Mouse (Mus musculus) MEL (cell line): ENCODE results near the gene Gtf2h2. TPM values are rescaled to one million over a fixed set of nuclear protein-coding genes. Genes with fewer than 3 reads are reported as not detected.

ENCODE experiments used
- DNase-seq: peaks from one replicate; pipeline ENCODE4 v3.0.0; 2011; ENCODE audit warnings: low read depth, low spot score
- H3K27ac ChIP-seq: 2 replicates; pipeline ENCODE4 v1.5.1; 2012; ENCODE audit warnings: low read depth, mild to moderate bottlenecking, control low read depth, low read length, moderate library complexity; ENCODE audit not compliant: control insufficient read depth
- H3K27me3 ChIP-seq, 2 experiments: fragments of 150-350 bp in 1 of 2; sonication (generic) in 1 of 2; 2 replicates each; pipeline ENCODE4 v1.6.1; 2012; ENCODE audit warnings: low read length in 2 of 2, mild to moderate bottlenecking in 2 of 2, improper control_type of control experiment in 1 of 2, moderate library complexity in 1 of 2; ENCODE audit not compliant: insufficient read depth in 2 of 2, control insufficient read depth in 1 of 2
- H3K36me3 ChIP-seq, 2 experiments: 2 replicates each; pipeline ENCODE4 v1.6.1; 2012 to 2014; ENCODE audit warnings: low read length in 2 of 2, improper control_type of control experiment in 1 of 2, inconsistent platforms in 1 of 2, mild to moderate bottlenecking in 1 of 2; ENCODE audit not compliant: insufficient read depth in 2 of 2, control insufficient read depth in 1 of 2
- H3K4me1 ChIP-seq, 2 experiments: fragments of 150-350 bp in 1 of 2; sonication (generic) in 1 of 2; 2 replicates each; pipeline ENCODE4 v1.6.1; 2012; ENCODE audit warnings: low read length in 2 of 2, improper control_type of control experiment in 1 of 2, mild to moderate bottlenecking in 1 of 2; ENCODE audit not compliant: insufficient read depth in 2 of 2, control insufficient read depth in 1 of 2
- H3K4me3 ChIP-seq, 2 experiments: fragments of 150-350 bp in 1 of 2; sonication (generic) in 1 of 2; 2 replicates each; pipeline ENCODE4 v1.5.1; 2012; ENCODE audit warnings: low read depth in 2 of 2, low read length in 2 of 2, mild to moderate bottlenecking in 2 of 2, moderate library complexity in 2 of 2, control low read depth in 1 of 2, improper control_type of control experiment in 1 of 2; ENCODE audit not compliant: control insufficient read depth in 1 of 2, insufficient read depth in 1 of 2
- H3K79me2 ChIP-seq: 2 replicates; pipeline ENCODE4 v1.6.1; 2012; ENCODE audit warnings: mild to moderate bottlenecking, low read length, moderate library complexity; ENCODE audit not compliant: control insufficient read depth, poor library complexity, insufficient read depth
- H3K9ac ChIP-seq: 2 replicates; pipeline ENCODE4 v1.6.1; 2012; ENCODE audit warnings: low read depth, mild to moderate bottlenecking, control low read depth, low read length, moderate library complexity; ENCODE audit not compliant: control insufficient read depth, poor library complexity, severe bottlenecking
- H3K9me3 ChIP-seq: fragments of 150-350 bp; sonication (generic); replicated peaks from 2 replicates; pipeline ENCODE4 v1.6.1; 2012; ENCODE audit warnings: mild to moderate bottlenecking, low read length, improper control_type of control experiment, moderate library complexity; ENCODE audit not compliant: insufficient read depth
- CHD1 ChIP-seq: IDR thresholded peaks from 2 replicates; pipeline ENCODE4 v1.6.1; 2012; ENCODE audit warnings: low read depth, mild to moderate bottlenecking, inconsistent platforms, low read length, improper control_type of control experiment
- CHD2 ChIP-seq: IDR thresholded peaks from 2 replicates; pipeline ENCODE4 v1.6.1; 2011; ENCODE audit warnings: low read length, improper control_type of control experiment
- CTCF ChIP-seq, 3 experiments: IDR thresholded peaks in 2 of 3; conservative IDR thresholded peaks in 1 of 3; 2 replicates each; pipeline ENCODE4 v1.5.1; 2011 to 2012; ENCODE audit warnings: low read length in 3 of 3, low read depth in 2 of 3, mild to moderate bottlenecking in 2 of 3, improper control_type of control experiment in 1 of 3, inconsistent platforms in 1 of 3, mixed read lengths in 1 of 3, moderate library complexity in 1 of 3; ENCODE audit not compliant: control insufficient read depth in 1 of 3, insufficient read depth in 1 of 3, poor library complexity in 1 of 3, severe bottlenecking in 1 of 3
- E2F4 ChIP-seq: IDR thresholded peaks from 2 replicates; pipeline ENCODE4 v1.6.1; 2011; ENCODE audit warnings: low read depth, low read length, improper control_type of control experiment, borderline replicate concordance
- ELF1 ChIP-seq: IDR thresholded peaks from 2 replicates; pipeline ENCODE4 v1.6.1; 2014; ENCODE audit warnings: low read depth, mild to moderate bottlenecking, inconsistent platforms, low read length, improper control_type of control experiment, moderate library complexity
- EP300 ChIP-seq, 2 experiments: IDR thresholded peaks; 2 replicates each; pipeline ENCODE4 v1.6.1; 2011; ENCODE audit warnings: improper control_type of control experiment in 2 of 2, low read length in 2 of 2, low read depth in 1 of 2, mild to moderate bottlenecking in 1 of 2
- ETS1 ChIP-seq: IDR thresholded peaks from 2 replicates; pipeline ENCODE4 v1.6.1; 2012; ENCODE audit warnings: low read depth, mild to moderate bottlenecking, inconsistent platforms, low read length, improper control_type of control experiment, moderate library complexity
- GABPA ChIP-seq: IDR thresholded peaks from 2 replicates; pipeline ENCODE4 v1.6.1; 2012; ENCODE audit warnings: low read depth, mild to moderate bottlenecking, inconsistent platforms, low read length, improper control_type of control experiment, moderate library complexity
- HCFC1 ChIP-seq: IDR thresholded peaks from 2 replicates; pipeline ENCODE4 v1.6.1; 2012; ENCODE audit warnings: low read depth, mild to moderate bottlenecking, inconsistent platforms, low read length, improper control_type of control experiment, moderate library complexity
- JUND ChIP-seq: IDR thresholded peaks from 2 replicates; pipeline ENCODE4 v1.6.1; 2011; ENCODE audit warnings: low read depth, mild to moderate bottlenecking, improper control_type of control experiment, low read length
- KAT2A ChIP-seq: conservative IDR thresholded peaks from 2 replicates; pipeline ENCODE4 v1.6.1; 2012; ENCODE audit warnings: low read depth, low read length, improper control_type of control experiment, inconsistent platforms
- MAFK ChIP-seq: IDR thresholded peaks from 2 replicates; pipeline ENCODE4 v1.6.1; 2011; ENCODE audit warnings: low read depth, mild to moderate bottlenecking, low read length, improper control_type of control experiment, borderline replicate concordance
- MAX ChIP-seq: IDR thresholded peaks from 2 replicates; pipeline ENCODE4 v1.6.1; 2011; ENCODE audit warnings: low read length, improper control_type of control experiment
- MAZ ChIP-seq: IDR thresholded peaks from 2 replicates; pipeline ENCODE4 v1.6.1; 2012; ENCODE audit warnings: low read depth, mild to moderate bottlenecking, inconsistent platforms, low read length, improper control_type of control experiment
- MEF2A ChIP-seq: IDR thresholded peaks from 2 replicates; pipeline ENCODE4 v1.6.1; 2014; ENCODE audit warnings: low read depth, mild to moderate bottlenecking, inconsistent platforms, low read length, improper control_type of control experiment; ENCODE audit not compliant: poor library complexity, insufficient replicate concordance, severe bottlenecking; ENCODE audit errors: extremely low read depth
- MXI1 ChIP-seq: IDR thresholded peaks from 2 replicates; pipeline ENCODE4 v1.6.1; 2011; ENCODE audit warnings: mild to moderate bottlenecking, low read depth, low read length, improper control_type of control experiment
- MYB ChIP-seq: IDR thresholded peaks from 2 replicates; pipeline ENCODE4 v1.6.1; 2011; ENCODE audit warnings: mild to moderate bottlenecking, low read depth, low read length, improper control_type of control experiment
- MYC ChIP-seq: IDR thresholded peaks from 2 replicates; pipeline ENCODE4 v1.6.1; 2011; ENCODE audit warnings: low read depth, mild to moderate bottlenecking, low read length, improper control_type of control experiment, moderate library complexity
- NELFE ChIP-seq: IDR thresholded peaks from 2 replicates; pipeline ENCODE4 v1.6.1; 2011; ENCODE audit warnings: low read depth, low read length, improper control_type of control experiment
- NRF1 ChIP-seq: IDR thresholded peaks from 2 replicates; pipeline ENCODE4 v1.6.1; 2014; ENCODE audit warnings: low read depth, mild to moderate bottlenecking, inconsistent platforms, low read length, improper control_type of control experiment, moderate library complexity; ENCODE audit not compliant: poor library complexity, insufficient read depth, severe bottlenecking
- POLR2AphosphoS2 ChIP-seq: IDR thresholded peaks from 2 replicates; pipeline ENCODE4 v1.6.1; 2011; ENCODE audit warnings: low read length, improper control_type of control experiment
- POLR2AphosphoS5 ChIP-seq: IDR thresholded peaks from 2 replicates; pipeline ENCODE4 v1.6.1; 2012; ENCODE audit warnings: low read depth, borderline replicate concordance, mild to moderate bottlenecking, inconsistent platforms, low read length, moderate library complexity, mixed read lengths
- RAD21 ChIP-seq: IDR thresholded peaks from 2 replicates; pipeline ENCODE4 v1.6.1; 2011; ENCODE audit warnings: mild to moderate bottlenecking, low read depth, low read length, improper control_type of control experiment
- RCOR1 ChIP-seq: IDR thresholded peaks from 2 replicates; pipeline ENCODE4 v1.6.1; 2012; ENCODE audit warnings: low read depth, mild to moderate bottlenecking, inconsistent platforms, low read length, improper control_type of control experiment
- SMC3 ChIP-seq: IDR thresholded peaks from 2 replicates; pipeline ENCODE4 v1.6.1; 2011; ENCODE audit warnings: low read depth, low read length, improper control_type of control experiment
- TBP ChIP-seq: IDR thresholded peaks from 2 replicates; pipeline ENCODE4 v1.8.0; 2011; ENCODE audit warnings: low read depth, low read length, improper control_type of control experiment
- TCF12 ChIP-seq: IDR thresholded peaks from 2 replicates; pipeline ENCODE4 v1.6.1; 2014; ENCODE audit warnings: low read depth, mild to moderate bottlenecking, inconsistent platforms, low read length, improper control_type of control experiment, moderate library complexity
- UBTF ChIP-seq: IDR thresholded peaks from 2 replicates; pipeline ENCODE4 v1.6.1; 2012; ENCODE audit warnings: low read depth, mild to moderate bottlenecking, inconsistent platforms, low read length, improper control_type of control experiment, moderate library complexity, borderline replicate concordance; ENCODE audit not compliant: insufficient read depth
- USF1 ChIP-seq: IDR thresholded peaks from 2 replicates; pipeline ENCODE4 v1.6.1; 2014; ENCODE audit warnings: low read depth, mild to moderate bottlenecking, inconsistent platforms, low read length, improper control_type of control experiment, moderate library complexity
- USF2 ChIP-seq, 2 experiments: IDR thresholded peaks; 2 replicates each; pipeline ENCODE4 v1.6.1; 2011 to 2012; ENCODE audit warnings: improper control_type of control experiment in 2 of 2, low read length in 2 of 2, borderline replicate concordance in 1 of 2, inconsistent platforms in 1 of 2, low read depth in 1 of 2, mild to moderate bottlenecking in 1 of 2; ENCODE audit not compliant: insufficient read depth in 1 of 2
- ZC3H11A ChIP-seq: IDR thresholded peaks from 2 replicates; pipeline ENCODE4 v1.6.1; 2012; ENCODE audit warnings: low read depth, mild to moderate bottlenecking, inconsistent platforms, low read length, improper control_type of control experiment
- ZMIZ1 ChIP-seq: IDR thresholded peaks from 2 replicates; pipeline ENCODE4 v1.6.1; 2012; ENCODE audit warnings: low read depth, mild to moderate bottlenecking, inconsistent platforms, low read length, improper control_type of control experiment, moderate library complexity
- ZNF384 ChIP-seq: IDR thresholded peaks from 2 replicates; pipeline ENCODE4 v1.6.1; 2012; ENCODE audit warnings: low read depth, mild to moderate bottlenecking, inconsistent platforms, low read length, improper control_type of control experiment
- polyA plus RNA-seq, 2 experiments: library from polyadenylated mRNA; stranded (reverse) in 1 of 2; unstranded in 1 of 2; fragments of >175 nt in 1 of 2; fragments of >200 nt in 1 of 2; gene quantifications; 2 replicates each; pipeline versions ENCODE4 v1.2.1 to v1.2.4; 2012; ENCODE audit warnings: low replicate concordance in 2 of 2, low read depth in 1 of 2; ENCODE audit not compliant: insufficient read length in 2 of 2, insufficient read depth in 1 of 2, missing spikeins in 1 of 2
- total RNA-seq: library from RNA; depleted of rRNA; stranded (reverse); fragments of 300-350 nt; gene quantifications from 2 replicates; pipeline ENCODE4 v1.2.3, GENCODE M21; 2012

The Gtf2h2 gene
- total and polyA plus RNA-seq, 3 experiments: 47.2 to 71.6 TPM; not detected in 1

DNA sequence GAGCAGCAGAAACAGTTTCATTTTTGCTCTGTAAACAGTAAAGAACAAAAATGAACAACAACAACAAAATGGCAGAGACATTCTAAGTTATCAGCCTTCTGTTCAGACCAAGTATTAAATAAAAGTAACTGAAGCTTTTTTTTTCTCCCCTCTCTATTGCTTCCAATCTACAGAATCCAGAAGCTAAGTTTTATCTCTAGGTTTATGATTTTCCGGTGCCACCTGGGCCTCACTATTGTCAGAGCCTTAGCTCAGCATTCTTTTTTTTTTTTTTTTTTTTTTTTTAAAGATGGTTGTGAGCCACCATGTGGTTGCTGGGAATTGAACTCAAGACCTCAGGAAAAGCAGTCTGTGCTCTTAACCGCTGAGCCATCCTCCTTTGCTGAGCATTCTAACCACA lies 20.4 kb upstream of the Gtf2h2 start (continued):
- no peak for TF ChIP-seq CTCF (IDR thresholded peaks at IDR 0.05 in 2 of 3, conservative IDR thresholded peaks at IDR 0.05 in 1 of 3; ENCODE audit: control insufficient read depth in 1 of 3, insufficient read depth in 1 of 3, low read depth in 2 of 3, low read length in 3 of 3, poor library complexity in 1 of 3, severe bottlenecking in 1 of 3)
- TF ChIP-seq ETS1: peak; percentile 92
- TF ChIP-seq MAFK: peak; percentile 65; the same call in 1 of the 2 replicates
- TF ChIP-seq MYC: peak; percentile 70; the same call in 1 of the 2 replicates

DNA sequence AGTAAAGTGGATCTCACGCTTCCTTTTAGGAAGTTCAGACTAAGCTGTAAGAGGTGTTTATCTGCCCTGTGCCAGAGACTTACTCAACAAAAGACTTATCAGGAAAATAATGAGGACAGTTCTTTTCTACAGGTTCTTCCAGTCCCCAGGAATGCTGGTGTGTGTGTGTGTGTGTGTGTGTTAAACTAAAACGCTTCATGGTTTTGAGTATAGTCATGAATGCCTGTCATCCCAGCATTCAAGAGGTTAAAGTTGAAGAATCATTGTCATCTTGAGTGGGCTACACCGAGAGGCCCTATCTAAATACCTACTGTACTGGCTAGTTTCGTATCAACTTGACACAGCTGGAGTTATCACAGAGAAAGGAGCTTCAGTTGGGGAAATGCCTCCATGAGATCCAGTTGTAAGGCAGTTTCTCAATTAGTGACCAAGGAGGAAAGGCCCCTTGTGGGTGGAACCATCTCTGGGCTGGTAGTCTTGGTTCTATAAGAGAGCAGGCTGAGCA lies 19.5 kb upstream of the Gtf2h2 start:
- Histone ChIP-seq H3K79me2 (no peaks in the 10 kb centered on the region), H3K4me1 (peaks cover 10 to 27% of the 10 kb centered on the region in 2 experiments), H3K9ac (peak overlapping the region; percentile 12), H3K27ac (peak overlapping the region; percentile 77), H3K4me3 (peak overlapping the region in 1 of 2 experiments; percentile 3; a peak in 2 of 4 replicates), H3K27me3 (no peaks in the 10 kb centered on the region), H3K9me3 (no peaks in the 10 kb centered on the region), H3K36me3 (peaks cover 0 to 17% of the 10 kb centered on the region in 2 experiments; a peak in 2 of 4 replicates)
- peak; percentile 70 for DNase-seq
- TF ChIP-seq RCOR1 (no peak), MEF2A (no peak), KAT2A (no peak), MAZ (no peak), MYB (peak; percentile 58), ELF1 (no peak), MXI1 (no peak; the same call in 1 of the 2 replicates), GABPA (no peak), NELFE (no peak; the same call in 1 of the 2 replicates), JUND (no peak), POLR2AphosphoS2 (no peak), MYC (no peak), USF1 (no peak), CHD2 (no peak), ETS1 (peak; percentile 44; the same call in 1 of the 2 replicates), E2F4 (no peak), ZMIZ1 (no peak), HCFC1 (0 out of 2 replicates have a peak, but pooled peaks have one; percentile 28), POLR2AphosphoS5 (no peak), EP300 (IDR thresholded peaks at IDR 0.05; ENCODE audit: low read depth in 1 of 2, low read length in 2 of 2) (peak; percentile 61 to 85; a peak in 3 of 4 replicates), CHD1 (no peak), MAX (0 out of 2 replicates have a peak, but pooled peaks have one; percentile 27), TCF12 (peak; percentile 62; the same call in 1 of the 2 replicates), ZC3H11A (no peak), NRF1 (no peak), MAFK (no peak; the same call in 1 of the 2 replicates), ZNF384 (peak; percentile 27; the same call in 1 of the 2 replicates), SMC3 (no peak), USF2 (IDR thresholded peaks at IDR 0.05; ENCODE audit: borderline replicate concordance in 1 of 2, insufficient read depth in 1 of 2, low read depth in 1 of 2, low read length in 2 of 2) (no peak), TBP (no peak), RAD21 (no peak), UBTF (no peak)
